Mouse (Mus musculus): ENCODE measurements around the gene Otulinl. TPM values are rescaled to one million over a fixed set of nuclear protein-coding genes. Genes with fewer than 3 reads are reported as not detected.
A peak's percentile ranks its signal among the peaks of the same experiment; 100 is the strongest.

Otulinl gene
- polyA plus RNA-seq, 1 experiment from 2014 or later: 6.5 TPM

- no peak overlapping the region for H3K27ac ChIP-seq
- no peak for ATAC-seq
- 45% methylated on average over 9 of the region's 9 CpGs for WGBS
These were observed 5.2 kb downstream of the Otulinl start for GRCm38 (mm10) chr15:27676211-27676610.

GRCm38 (mm10) chr15:27675122-27675521, 6.3 kb downstream of the Otulinl start:
- Histone ChIP-seq H3K9me3 (no peaks in the 10 kb centered on the region), H3K27me3 (peaks cover 7% of the 10 kb centered on the region; the same call in 1 of the 2 replicates), H3K4me1 (replicated peaks) (peaks cover 18% of the 10 kb centered on the region), H3K9ac (replicated peaks) (no peak overlapping the region), H3K27ac (no peak overlapping the region), H3K4me2 (replicated peaks) (no peak overlapping the region), H3K36me3 (no peaks in the 10 kb centered on the region), H3K4me3 (replicated peaks) (no peak overlapping the region)
- 92% methylated on average over 7 of the region's 7 CpGs for WGBS
- no peak for ATAC-seq

More at GRCm38 (mm10) chr15:27676211-27676610, 5.2 kb downstream of the Otulinl start:
- Histone ChIP-seq H3K36me3 (no peaks in the 10 kb centered on the region), H3K4me1 (replicated peaks) (peaks cover 24% of the 10 kb centered on the region), H3K4me3 (replicated peaks) (no peak overlapping the region), H3K4me2 (replicated peaks) (no peak overlapping the region), H3K9me3 (no peaks in the 10 kb centered on the region), H3K9ac (replicated peaks) (0 out of 2 replicates have a peak overlapping the region, but pooled peaks have one; percentile 32), H3K27me3 (peaks cover 15% of the 10 kb centered on the region; the same call in 1 of the 2 replicates)

- no peaks in the 10 kb centered on the region; the same call in 1 of the 2 replicates for H3K27me3 ChIP-seq
- H3K27ac ChIP-seq: no peak overlapping the region
- no peaks in the 10 kb centered on the region for H3K9me3 ChIP-seq
- no peak for ATAC-seq
- WGBS: 90% methylated on average over 6 of the region's 6 CpGs
- H3K36me3 ChIP-seq: no peaks in the 10 kb centered on the region
- no peak overlapping the region for H3K4me3 ChIP-seq (replicated peaks)
- H3K4me1 ChIP-seq (replicated peaks): peaks cover 18% of the 10 kb centered on the region
- no peak overlapping the region for H3K4me2 ChIP-seq (replicated peaks)
- H3K9ac ChIP-seq (replicated peaks): no peak overlapping the region
These were observed 7.3 kb downstream of the Otulinl start for GRCm38 (mm10) chr15:27674041-27674440.

- ATAC-seq: no peak
- no peaks in the 10 kb centered on the region for H3K27me3 ChIP-seq
- WGBS: 87% methylated on average over 6 of the region's 6 CpGs
These were observed 8.2 kb downstream of the Otulinl start for GRCm38 (mm10) chr15:27673151-27673550.

GRCm38 (mm10) chr15:27672259-27672658, 9.1 kb downstream of the Otulinl start:
- Histone ChIP-seq H3K27ac (no peak overlapping the region), H3K4me3 (replicated peaks) (no peak overlapping the region), H3K4me2 (replicated peaks) (no peak overlapping the region), H3K9ac (replicated peaks) (no peak overlapping the region), H3K9me3 (no peaks in the 10 kb centered on the region), H3K27me3 (no peaks in the 10 kb centered on the region), H3K36me3 (no peaks in the 10 kb centered on the region), H3K4me1 (replicated peaks) (peaks cover 18% of the 10 kb centered on the region)
- WGBS: 43% methylated on average over 8 of the region's 8 CpGs
- no peak for ATAC-seq

More at GRCm38 (mm10) chr15:27673151-27673550, 8.2 kb downstream of the Otulinl start:
- Histone ChIP-seq H3K36me3 (no peaks in the 10 kb centered on the region), H3K4me2 (replicated peaks) (no peak overlapping the region), H3K9ac (replicated peaks) (no peak overlapping the region), H3K9me3 (no peaks in the 10 kb centered on the region), H3K27ac (no peak overlapping the region), H3K4me1 (replicated peaks) (peaks cover 18% of the 10 kb centered on the region), H3K4me3 (replicated peaks) (no peak overlapping the region)

- WGBS: 86% methylated on average over 10 of the region's 10 CpGs
- Histone ChIP-seq H3K9me3 (no peaks in the 10 kb centered on the region), H3K4me2 (replicated peaks) (no peak overlapping the region)
These were observed 9.7 kb downstream of the Otulinl start for GRCm38 (mm10) chr15:27671612-27672245.

GRCm38 (mm10) chr15:27670708-27671107, 10.7 kb downstream of the Otulinl start:
- Histone ChIP-seq H3K4me2 (replicated peaks) (no peak overlapping the region), H3K36me3 (no peaks in the 10 kb centered on the region), H3K4me1 (replicated peaks) (peaks cover 9% of the 10 kb centered on the region), H3K9ac (replicated peaks) (no peak overlapping the region), H3K27me3 (no peaks in the 10 kb centered on the region), H3K9me3 (no peaks in the 10 kb centered on the region), H3K27ac (no peak overlapping the region), H3K4me3 (replicated peaks) (no peak overlapping the region)
- WGBS: 91% methylated on average over 8 of the region's 8 CpGs
- no peak for ATAC-seq

More at GRCm38 (mm10) chr15:27671612-27672245, 9.7 kb downstream of the Otulinl start:
- Histone ChIP-seq H3K4me1 (replicated peaks) (peaks cover 16% of the 10 kb centered on the region), H3K4me3 (replicated peaks) (no peak overlapping the region), H3K36me3 (no peaks in the 10 kb centered on the region), H3K9ac (replicated peaks) (no peak overlapping the region), H3K27me3 (no peaks in the 10 kb centered on the region), H3K27ac (no peak overlapping the region)
- no peak for ATAC-seq

GRCm38 (mm10) chr15:27669931-27670411, 11.4 kb downstream of the Otulinl start:
- Histone ChIP-seq H3K9me3 (no peaks in the 10 kb centered on the region), H3K4me3 (replicated peaks) (no peak overlapping the region), H3K27ac (no peak overlapping the region), H3K4me2 (replicated peaks) (no peak overlapping the region), H3K36me3 (no peaks in the 10 kb centered on the region), H3K27me3 (no peaks in the 10 kb centered on the region), H3K9ac (replicated peaks) (no peak overlapping the region), H3K4me1 (replicated peaks) (peaks cover 9% of the 10 kb centered on the region)
- WGBS: 88% methylated on average over 12 of the region's 12 CpGs
- no peak for ATAC-seq

GRCm38 (mm10) chr15:27669276-27669675, 12.1 kb downstream of the Otulinl start:
- no peak for ATAC-seq
- H3K4me1 ChIP-seq (replicated peaks): peaks cover 9% of the 10 kb centered on the region
- H3K4me2 ChIP-seq (replicated peaks): no peak overlapping the region
- H3K9me3 ChIP-seq: no peaks in the 10 kb centered on the region
- no peaks in the 10 kb centered on the region for H3K36me3 ChIP-seq
- H3K27me3 ChIP-seq: no peaks in the 10 kb centered on the region
- H3K4me3 ChIP-seq (replicated peaks): no peak overlapping the region
- H3K27ac ChIP-seq: no peak overlapping the region
- H3K9ac ChIP-seq (replicated peaks): no peak overlapping the region
- WGBS: 85% methylated on average over 4 of the region's 4 CpGs

GRCm38 (mm10) chr15:27668557-27668956, 12.8 kb downstream of the Otulinl start:
- no peak overlapping the region for H3K27ac ChIP-seq
- H3K4me1 ChIP-seq (replicated peaks): peaks cover 9% of the 10 kb centered on the region
- H3K36me3 ChIP-seq: no peaks in the 10 kb centered on the region
- no peak overlapping the region for H3K9ac ChIP-seq (replicated peaks)
- no peak overlapping the region for H3K4me2 ChIP-seq (replicated peaks)
- H3K9me3 ChIP-seq: no peaks in the 10 kb centered on the region
- 89% methylated on average over 7 of the region's 7 CpGs for WGBS
- no peaks in the 10 kb centered on the region for H3K27me3 ChIP-seq
- no peak overlapping the region for H3K4me3 ChIP-seq (replicated peaks)
- no peak for ATAC-seq

- Histone ChIP-seq H3K4me2 (replicated peaks) (no peak overlapping the region), H3K4me3 (replicated peaks) (no peak overlapping the region), H3K27me3 (no peaks in the 10 kb centered on the region), H3K36me3 (no peaks in the 10 kb centered on the region), H3K9ac (replicated peaks) (no peak overlapping the region), H3K27ac (no peak overlapping the region), H3K4me1 (replicated peaks) (peaks cover 9% of the 10 kb centered on the region), H3K9me3 (no peaks in the 10 kb centered on the region)
- 73% methylated on average over 9 of the region's 9 CpGs for WGBS
- no peak for ATAC-seq
These were observed 13.3 kb downstream of the Otulinl start for GRCm38 (mm10) chr15:27668001-27668461.

GRCm38 (mm10) chr15:27666911-27667539, 14.4 kb downstream of the Otulinl start:
- Histone ChIP-seq H3K36me3 (no peaks in the 10 kb centered on the region), H3K9ac (replicated peaks) (no peak overlapping the region), H3K27me3 (no peaks in the 10 kb centered on the region), H3K4me1 (replicated peaks) (peaks cover 2% of the 10 kb centered on the region; the same call in 1 of the 2 replicates), H3K27ac (no peak overlapping the region), H3K4me2 (replicated peaks) (no peak overlapping the region), H3K9me3 (no peaks in the 10 kb centered on the region), H3K4me3 (replicated peaks) (no peak overlapping the region)
- 78% methylated on average over 9 of the region's 9 CpGs for WGBS
- no peak for ATAC-seq

Data from midbrain, embryonic 13.5 days (tissue).